Mouse (Mus musculus) heart, embryonic 14.5 days (tissue): ENCODE measurements around the gene Klf5. TPM values are rescaled to one million over a fixed set of nuclear protein-coding genes. Genes with fewer than 3 reads are reported as not detected.
A peak's percentile ranks its signal among the peaks of the same experiment; 100 is the strongest.

Experiments
- ATAC-seq: fragments of 200-750 bp; cut with Nextera tagmentation; 2 replicates; pipeline ENCODE4 v1.8.0; 2017; ENCODE audit warnings: low read depth, moderate TSS enrichment; ENCODE audit not compliant: insufficient number of reproducible peaks, insufficient read depth, low FRiP score
- H3K27ac ChIP-seq, 2 experiments: fragments of 200-500 bp in 1 of 2; fragments of 300-500 bp in 1 of 2; sonication (generic) in 1 of 2; replicated peaks in 1 of 2; 2 replicates each; pipeline ENCODE4 v1.5.1; 2012 to 2014; ENCODE audit warnings: low read depth in 2 of 2, low read length in 2 of 2, control low read depth in 1 of 2, mild to moderate bottlenecking in 1 of 2, mixed read lengths in 1 of 2; ENCODE audit not compliant: control insufficient read depth in 1 of 2, insufficient read depth in 1 of 2
- H3K27me3 ChIP-seq: fragments of 300-500 bp; sonication (generic); 2 replicates; pipeline ENCODE4 v1.6.1; 2014; ENCODE audit warnings: mild to moderate bottlenecking, low read length, control low read depth; ENCODE audit not compliant: control insufficient read depth, insufficient read depth
- H3K36me3 ChIP-seq: fragments of 300-500 bp; sonication (generic); 2 replicates; pipeline ENCODE4 v1.6.1; 2014; ENCODE audit warnings: mild to moderate bottlenecking, control low read depth, low read length, mixed read lengths; ENCODE audit not compliant: control insufficient read depth, insufficient read depth
- H3K4me1 ChIP-seq, 2 experiments: fragments of 200-500 bp in 1 of 2; fragments of 300-500 bp in 1 of 2; sonication (generic) in 1 of 2; 2 replicates each; pipeline ENCODE4 v1.6.1; 2012 to 2014; ENCODE audit warnings: low read length in 2 of 2, control low read depth in 1 of 2, mixed read lengths in 1 of 2; ENCODE audit not compliant: control insufficient read depth in 2 of 2, insufficient read depth in 2 of 2
- H3K4me2 ChIP-seq: fragments of 300-500 bp; sonication (generic); 2 replicates; pipeline ENCODE4 v1.6.1; 2014; ENCODE audit warnings: mild to moderate bottlenecking, low read length
- H3K4me3 ChIP-seq, 2 experiments: fragments of 200-500 bp in 1 of 2; fragments of 300-500 bp in 1 of 2; sonication (generic) in 1 of 2; 2 replicates each; pipeline ENCODE4 v1.5.1; 2012 to 2014; ENCODE audit warnings: low read length in 2 of 2, mild to moderate bottlenecking in 2 of 2, control low read depth in 1 of 2, low read depth in 1 of 2, moderate library complexity in 1 of 2; ENCODE audit not compliant: control insufficient read depth in 1 of 2, insufficient read depth in 1 of 2
- H3K9ac ChIP-seq: fragments of 300-500 bp; sonication (generic); 2 replicates; pipeline ENCODE4 v1.6.1; 2014; ENCODE audit warnings: mild to moderate bottlenecking, low read length
- H3K9me3 ChIP-seq: fragments of 300-500 bp; sonication (generic); 2 replicates; pipeline ENCODE4 v1.6.1; 2016; ENCODE audit warnings: low read length, control low read depth; ENCODE audit not compliant: control insufficient read depth
- WGBS: fragments of 180-500 bp; shearing (Covaris S2); extraction: QIAGEN DNeasy Blood & Tissue Kit; methylation state at CpG from one replicate; pipeline ENCODE4 v1.1.7; 2014; 5-methylcytosine and 5-hydroxymethylcytosine counted together
- polyA plus RNA-seq: library from polyadenylated mRNA; unstranded; fragments of >200 nt; fragmentation: Nextera tagmentation; extraction: Ambion mirVana; gene quantifications from 2 replicates; pipeline ENCODE4 v1.2.1, GENCODE M21; 2014

Klf5 gene
- polyA plus RNA-seq, 1 experiment from 2014 or later: 2.6 TPM

GRCm38 (mm10) chr14:99295606-99296341 lies 2.7 kb upstream of the Klf5 start:
- Histone ChIP-seq H3K4me1 (peaks cover 2 to 8% of the 10 kb centered on the region in 2 experiments; a peak in 2 of 4 replicates), H3K9ac (peak overlapping the region; percentile 2; the same call in 1 of the 2 replicates), H3K36me3 (no peaks in the 10 kb centered on the region), H3K4me2 (peak overlapping the region; percentile 28), H3K27me3 (peaks cover 5% of the 10 kb centered on the region; the same call in 1 of the 2 replicates), H3K9me3 (no peaks in the 10 kb centered on the region), H3K27ac (no peak overlapping the region), H3K4me3 (no peak overlapping the region)
- ATAC-seq: no peak
- 31% methylated on average over 15 of the region's 15 CpGs for WGBS

- 0 out of 4 replicates have a peak overlapping the region, but pooled peaks of 1 of the 2 experiments have one; percentile 12 for H3K27ac ChIP-seq
Measured at GRCm38 (mm10) chr14:99299022-99299481, 561 bp downstream of the Klf5 start.

GRCm38 (mm10) chr14:99299701-99300191 lies 1.3 kb downstream of the Klf5 start:
- H3K4me1 ChIP-seq: peaks cover 2 to 8% of the 10 kb centered on the region in 2 experiments; a peak in 2 of 4 replicates
- H3K9me3 ChIP-seq: no peaks in the 10 kb centered on the region
- no peak overlapping the region for H3K27ac ChIP-seq
- peaks cover 5% of the 10 kb centered on the region; the same call in 1 of the 2 replicates for H3K27me3 ChIP-seq
- 5% methylated on average over 21 of the region's 21 CpGs for WGBS
- H3K9ac ChIP-seq: peak overlapping the region; percentile 78
- ATAC-seq: no peak
- H3K4me2 ChIP-seq: peak overlapping the region; percentile 100
- H3K36me3 ChIP-seq: no peaks in the 10 kb centered on the region
- H3K4me3 ChIP-seq: peak overlapping the region; percentile 75 to 76

More at GRCm38 (mm10) chr14:99299022-99299481, 561 bp downstream of the Klf5 start:
- under 1% methylated on average over 48 of the region's 60 CpGs for WGBS
- H3K27me3 ChIP-seq: peaks cover 5% of the 10 kb centered on the region; the same call in 1 of the 2 replicates
- H3K9me3 ChIP-seq: no peaks in the 10 kb centered on the region
- peak overlapping the region; percentile 78 for H3K9ac ChIP-seq
- H3K4me2 ChIP-seq: peak overlapping the region; percentile 100
- peak; percentile 82 for ATAC-seq
- H3K4me3 ChIP-seq: peak overlapping the region; percentile 75 to 76
- peaks cover 2 to 8% of the 10 kb centered on the region in 2 experiments; a peak in 2 of 4 replicates for H3K4me1 ChIP-seq
- no peaks in the 10 kb centered on the region for H3K36me3 ChIP-seq

- Histone ChIP-seq H3K4me3 (no peak overlapping the region), H3K9ac (no peak overlapping the region), H3K36me3 (no peaks in the 10 kb centered on the region), H3K4me2 (no peak overlapping the region), H3K9me3 (no peaks in the 10 kb centered on the region), H3K27ac (no peak overlapping the region), H3K27me3 (peaks cover 5% of the 10 kb centered on the region; the same call in 1 of the 2 replicates), H3K4me1 (peaks cover under 1 to 2% of the 10 kb centered on the region in 2 experiments; a peak in 2 of 4 replicates)
- WGBS: 49% methylated on average over 11 of the region's 11 CpGs
- ATAC-seq: no peak
Measured at GRCm38 (mm10) chr14:99301472-99301871, 3.0 kb downstream of the Klf5 start.

GRCm38 (mm10) chr14:99304387-99304786 lies 5.9 kb downstream of the Klf5 start:
- Histone ChIP-seq H3K27ac (no peak overlapping the region), H3K27me3 (no peaks in the 10 kb centered on the region), H3K9me3 (no peaks in the 10 kb centered on the region), H3K9ac (no peak overlapping the region), H3K4me3 (no peak overlapping the region), H3K4me1 (peaks cover 2 to 4% of the 10 kb centered on the region in 2 experiments; a peak in 2 of 4 replicates), H3K36me3 (no peaks in the 10 kb centered on the region), H3K4me2 (no peak overlapping the region)
- no peak for ATAC-seq
- WGBS: 69% methylated on average over 3 of the region's 3 CpGs

- Histone ChIP-seq H3K36me3 (no peaks in the 10 kb centered on the region), H3K27me3 (no peaks in the 10 kb centered on the region), H3K9ac (no peak overlapping the region), H3K9me3 (no peaks in the 10 kb centered on the region), H3K4me3 (no peak overlapping the region), H3K27ac (no peak overlapping the region), H3K4me2 (no peak overlapping the region), H3K4me1 (peaks cover 0 to 4% of the 10 kb centered on the region in 2 experiments; a peak in 1 of 4 replicates)
- 90% methylated on average over 12 of the region's 12 CpGs for WGBS
- no peak for ATAC-seq
Measured at GRCm38 (mm10) chr14:99304997-99305792, 6.7 kb downstream of the Klf5 start.

GRCm38 (mm10) chr14:99306410-99306809 lies 7.9 kb downstream of the Klf5 start:
- H3K9me3 ChIP-seq: no peaks in the 10 kb centered on the region
- H3K9ac ChIP-seq: no peak overlapping the region
- ATAC-seq: no peak
- peaks cover 0 to 4% of the 10 kb centered on the region in 2 experiments; a peak in 1 of 4 replicates for H3K4me1 ChIP-seq
- no peak overlapping the region for H3K4me2 ChIP-seq
- 35% methylated on average over 7 of the region's 7 CpGs for WGBS
- H3K4me3 ChIP-seq: no peak overlapping the region
- H3K27ac ChIP-seq: no peak overlapping the region
- no peaks in the 10 kb centered on the region for H3K36me3 ChIP-seq
- no peaks in the 10 kb centered on the region for H3K27me3 ChIP-seq
